Mouse (Mus musculus): Measurements from ENCODE around the gene Urb1.

Gene Urb1

DNA sequence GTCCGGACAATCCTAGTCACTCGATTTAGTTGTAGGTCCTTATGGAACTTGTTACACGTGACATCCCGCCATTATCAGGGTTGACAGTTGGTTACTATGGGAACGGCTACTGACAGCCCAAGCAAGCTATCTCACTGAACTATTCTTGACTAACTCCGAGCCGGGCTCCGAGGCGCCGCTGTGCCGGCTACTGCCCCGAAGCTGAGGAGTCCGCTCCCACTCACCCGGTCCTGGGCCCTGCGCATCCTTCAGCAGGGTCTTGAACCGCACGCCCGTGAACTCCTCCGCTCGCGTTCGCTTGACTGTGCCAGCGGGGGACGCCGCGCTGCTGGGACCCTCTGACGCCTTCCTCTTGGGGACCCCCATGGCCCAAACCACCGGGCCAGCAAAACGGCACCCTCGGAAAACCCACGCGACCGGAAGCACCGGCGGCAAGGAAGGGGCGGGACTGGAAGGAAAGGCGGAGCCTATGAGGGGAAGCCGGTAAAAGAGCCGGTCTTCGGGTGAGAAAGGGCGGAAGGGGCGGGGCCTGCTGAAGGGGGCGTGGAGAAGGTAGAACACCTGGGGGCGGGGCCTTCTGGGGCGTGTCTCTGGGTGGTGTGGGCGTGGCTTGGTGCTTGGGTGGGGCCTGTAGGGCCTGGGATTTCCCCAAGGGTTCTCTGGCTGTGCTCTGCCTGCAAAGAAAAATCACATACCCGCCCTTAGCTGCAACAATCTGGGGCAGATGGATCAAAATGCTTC, at the start of gene Urb1:
Gene Urb1, minus strand, starts transcription at position 439 of the 741 bp plus-strand sequence.
- under 1% methylated on average over 47 of the region's 47 CpGs for WGBS

DNA sequence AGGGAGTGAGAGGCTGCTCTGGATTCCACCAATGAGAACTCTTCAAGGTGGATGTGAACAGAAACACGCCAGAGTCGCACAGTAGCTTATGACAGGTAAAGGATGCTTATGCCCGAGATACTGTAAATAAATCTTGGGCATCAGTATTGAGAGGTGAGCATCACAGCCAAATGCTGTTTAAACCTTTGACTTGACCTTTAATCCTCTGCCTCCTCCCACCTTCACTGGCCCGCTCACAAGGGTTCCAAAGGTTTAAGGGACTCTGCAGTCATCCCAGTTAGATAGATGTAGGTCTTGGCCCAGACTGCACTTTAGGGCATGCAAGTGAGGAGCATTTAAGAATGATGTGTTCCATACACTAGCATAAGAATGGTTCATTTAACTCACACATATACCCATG, 48.0 kb upstream of the Urb1 start:
- WGBS = 96% methylated on average over 4 of the region's 4 CpGs

DNA sequence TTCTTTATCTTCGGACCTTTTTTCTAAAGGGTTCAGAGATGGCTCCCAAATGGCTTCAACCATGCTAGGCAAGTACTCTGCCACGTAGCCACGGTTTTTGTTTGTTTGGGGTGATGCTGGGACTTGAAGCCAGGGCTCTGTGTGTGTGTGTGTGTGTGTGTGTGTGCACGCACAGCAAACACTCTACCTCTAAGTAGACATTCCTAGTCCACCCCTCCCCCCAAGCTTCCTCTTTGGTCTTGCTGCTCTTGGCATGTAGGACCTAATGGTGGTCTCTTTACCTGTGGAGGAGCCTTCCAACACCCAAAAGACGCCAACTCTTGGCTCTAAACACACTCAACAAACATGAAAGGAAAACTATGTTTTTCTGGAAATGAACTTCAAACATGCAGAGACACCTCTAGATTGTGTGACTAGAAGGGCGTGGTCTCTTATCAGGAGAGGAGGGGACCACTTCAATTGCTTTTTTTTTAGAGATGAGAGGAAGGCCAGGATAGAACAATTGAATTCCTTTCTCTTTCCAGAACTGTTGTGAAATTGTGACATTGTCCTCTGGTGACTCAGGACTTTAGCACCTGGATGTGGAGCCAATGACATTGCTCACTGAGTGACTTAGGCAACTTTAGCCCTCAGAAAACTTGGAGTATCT, 46.5 kb upstream of the Urb1 start:
- 90% methylated on average over 6 of the region's 6 CpGs for WGBS

DNA sequence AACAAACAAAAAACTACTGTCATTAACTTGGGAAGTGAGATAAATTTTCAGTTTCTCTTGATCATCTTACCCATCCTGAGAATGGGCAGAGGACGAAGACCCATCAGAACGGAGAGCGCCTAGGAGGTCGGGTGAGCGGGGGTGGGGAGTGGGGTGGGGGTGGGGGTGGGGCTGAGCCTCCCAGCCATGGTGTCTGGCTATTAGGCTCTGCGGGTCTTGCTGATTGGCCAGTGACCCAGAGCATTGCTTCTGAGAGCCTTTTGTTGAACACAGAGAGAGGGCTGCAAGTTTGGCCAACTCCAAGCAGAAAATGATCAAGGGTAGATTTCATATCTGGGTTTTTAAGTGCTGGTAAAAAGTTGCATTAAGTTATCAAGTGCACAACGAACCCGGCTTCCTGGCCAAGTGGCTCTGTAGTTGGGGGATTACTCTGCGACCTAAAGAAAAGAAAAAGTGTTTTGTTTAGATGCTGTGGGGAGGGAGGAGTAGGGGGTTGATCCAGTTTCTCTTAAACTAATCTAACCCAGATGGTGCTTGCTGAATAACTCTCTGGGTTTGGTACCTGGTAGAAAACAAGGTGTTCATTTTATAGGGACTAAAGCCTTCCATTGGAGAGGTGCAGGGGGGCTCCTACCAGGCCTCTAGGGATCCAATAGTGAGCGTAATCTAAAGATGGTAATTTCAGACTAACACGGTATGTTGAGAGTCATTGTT, 41.6 kb upstream of the Urb1 start:
- WGBS = 62% methylated on average over 11 of the region's 11 CpGs

DNA sequence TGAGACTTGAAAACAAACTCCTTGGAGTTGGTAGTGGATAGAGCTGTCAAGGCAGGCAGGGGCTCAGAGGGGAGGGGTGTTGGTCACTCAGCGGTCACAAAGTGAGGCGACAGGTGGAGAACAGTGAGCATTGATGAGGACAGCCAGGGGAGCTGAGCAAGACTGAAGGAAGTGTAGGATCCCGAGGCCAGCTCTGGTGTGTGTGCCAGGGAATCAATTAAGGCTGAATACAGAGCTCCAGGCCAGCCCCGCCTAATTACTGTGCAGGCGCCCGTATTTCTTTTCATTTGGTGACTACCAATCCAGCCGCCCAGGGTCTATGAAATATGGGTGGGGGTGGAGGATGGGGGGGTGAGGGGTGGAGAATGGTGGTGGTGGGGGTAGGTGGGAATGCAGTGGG, 40.7 kb upstream of the Urb1 start:
- 60% methylated on average over 7 of the region's 7 CpGs for WGBS

DNA sequence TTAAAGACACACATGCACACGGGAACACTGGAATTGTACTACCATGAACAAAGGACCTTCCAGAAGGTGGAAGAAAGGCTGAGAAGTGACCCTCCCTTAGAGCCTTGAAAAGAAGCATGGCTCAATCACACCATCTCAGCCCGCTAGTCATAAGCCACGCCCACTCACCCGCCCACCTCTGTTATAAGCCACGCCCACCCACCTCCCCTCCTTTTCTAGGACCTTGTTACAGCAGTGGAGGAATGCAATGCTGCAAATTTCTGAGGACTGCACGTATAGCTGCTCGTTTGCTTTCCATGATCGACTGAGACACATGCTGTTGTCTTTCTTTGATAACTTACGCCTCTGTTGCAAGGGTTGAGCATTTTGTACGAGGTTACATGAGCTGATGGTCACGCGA, 39.0 kb upstream of the Urb1 start:
- 63% methylated on average over 12 of the region's 12 CpGs for WGBS

DNA sequence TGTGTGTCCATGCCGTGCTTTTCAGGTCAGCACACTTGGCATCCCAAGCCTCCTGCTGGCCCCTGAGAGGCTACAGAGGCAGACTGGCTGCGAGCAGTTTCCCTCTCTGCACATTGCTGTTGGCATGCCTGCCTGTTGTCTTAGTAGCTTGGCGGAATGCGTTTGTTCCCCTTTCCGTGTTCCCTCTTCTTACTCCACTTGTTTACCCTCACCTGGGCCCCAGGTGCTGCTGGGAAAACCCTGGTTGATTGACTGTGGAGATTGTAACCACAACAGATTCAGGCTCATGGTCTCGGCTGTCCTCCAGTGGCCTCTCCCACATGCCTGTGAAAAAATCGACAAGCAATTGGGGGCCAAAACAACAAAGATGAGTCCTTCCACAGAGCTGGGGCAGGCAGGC, 38.5 kb upstream of the Urb1 start:
- 76% methylated on average over 7 of the region's 7 CpGs for WGBS

DNA sequence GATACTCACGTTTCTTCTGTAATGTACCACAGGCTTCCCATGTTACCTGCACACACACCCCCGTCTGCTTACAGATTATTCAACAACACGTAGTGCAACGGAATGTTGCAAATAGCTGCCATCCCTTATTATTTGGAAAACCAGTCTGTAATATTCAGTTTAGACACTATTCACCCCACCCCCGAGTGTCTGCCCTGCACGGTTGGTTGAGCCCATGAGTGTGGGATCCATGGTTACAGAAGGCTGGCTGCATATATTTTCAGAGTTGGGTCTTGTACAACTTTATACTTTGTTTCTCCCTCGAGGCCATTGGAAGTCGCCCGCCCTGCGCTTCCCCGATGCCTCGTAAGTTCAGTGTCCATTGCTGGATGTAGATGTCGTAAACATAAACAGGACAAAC, 35.4 kb upstream of the Urb1 start:
- WGBS = 59% methylated on average over 13 of the region's 13 CpGs

DNA sequence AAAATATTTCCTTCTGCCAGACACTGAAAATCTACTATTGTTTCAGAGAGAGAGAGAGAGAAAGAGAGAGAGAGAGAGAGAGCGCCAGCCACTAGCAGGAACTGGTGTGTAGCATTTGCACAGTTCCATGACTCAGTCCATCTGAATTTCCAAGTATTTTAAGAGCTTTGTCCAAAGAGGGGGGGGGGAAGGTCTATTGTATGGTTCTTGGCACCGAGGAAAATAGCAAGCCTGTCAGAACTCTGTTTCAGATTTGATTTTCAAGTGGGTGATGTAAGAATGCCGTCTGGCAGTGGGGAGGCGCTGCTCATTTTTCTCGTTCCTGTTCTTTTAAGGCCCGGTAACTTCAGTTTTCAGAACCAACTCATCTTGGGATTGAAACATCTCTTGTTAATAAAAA, 34.8 kb upstream of the Urb1 start:
- 36% methylated on average over 6 of the region's 6 CpGs for WGBS

DNA sequence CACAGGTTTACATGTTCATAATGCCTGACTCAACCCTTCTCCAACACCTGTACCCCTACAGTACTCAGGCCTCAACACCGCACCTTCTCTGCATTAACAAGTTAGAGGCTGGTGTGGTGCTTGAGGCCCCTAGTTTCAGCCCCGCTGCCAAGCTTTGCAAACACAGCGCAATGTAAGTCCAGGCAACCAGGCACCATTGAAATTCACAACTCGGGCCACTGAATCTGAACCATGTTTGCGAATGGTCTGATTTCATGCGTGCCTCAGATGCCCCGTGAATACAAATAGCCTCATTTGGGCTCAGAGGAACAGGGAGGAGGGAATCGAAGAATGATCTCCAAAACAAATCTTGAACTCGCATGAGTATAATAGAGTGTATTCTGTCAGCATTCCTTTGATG, 32.0 kb upstream of the Urb1 start:
- 60% methylated on average over 9 of the region's 9 CpGs for WGBS

DNA sequence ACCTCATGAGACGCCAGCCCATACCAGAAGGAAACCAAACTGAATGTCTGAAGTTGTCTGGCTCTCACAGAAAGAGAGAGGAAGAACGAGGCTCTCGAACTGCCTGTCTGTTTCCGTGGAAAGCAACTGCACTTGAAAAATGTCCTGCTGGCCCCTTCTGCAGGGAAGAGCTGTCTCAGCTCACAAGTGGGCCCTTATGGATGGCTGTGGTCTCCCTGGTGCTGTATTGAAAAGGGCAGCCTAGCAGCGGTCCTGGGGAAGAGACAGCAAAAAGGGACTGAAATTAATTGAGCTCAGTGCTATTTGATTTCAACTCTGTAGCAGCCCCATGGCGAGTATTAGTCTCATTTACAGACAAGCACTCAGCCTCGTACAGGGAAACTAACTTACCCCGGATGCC, 27.2 kb upstream of the Urb1 start:
- WGBS = 82% methylated on average over 8 of the region's 8 CpGs

DNA sequence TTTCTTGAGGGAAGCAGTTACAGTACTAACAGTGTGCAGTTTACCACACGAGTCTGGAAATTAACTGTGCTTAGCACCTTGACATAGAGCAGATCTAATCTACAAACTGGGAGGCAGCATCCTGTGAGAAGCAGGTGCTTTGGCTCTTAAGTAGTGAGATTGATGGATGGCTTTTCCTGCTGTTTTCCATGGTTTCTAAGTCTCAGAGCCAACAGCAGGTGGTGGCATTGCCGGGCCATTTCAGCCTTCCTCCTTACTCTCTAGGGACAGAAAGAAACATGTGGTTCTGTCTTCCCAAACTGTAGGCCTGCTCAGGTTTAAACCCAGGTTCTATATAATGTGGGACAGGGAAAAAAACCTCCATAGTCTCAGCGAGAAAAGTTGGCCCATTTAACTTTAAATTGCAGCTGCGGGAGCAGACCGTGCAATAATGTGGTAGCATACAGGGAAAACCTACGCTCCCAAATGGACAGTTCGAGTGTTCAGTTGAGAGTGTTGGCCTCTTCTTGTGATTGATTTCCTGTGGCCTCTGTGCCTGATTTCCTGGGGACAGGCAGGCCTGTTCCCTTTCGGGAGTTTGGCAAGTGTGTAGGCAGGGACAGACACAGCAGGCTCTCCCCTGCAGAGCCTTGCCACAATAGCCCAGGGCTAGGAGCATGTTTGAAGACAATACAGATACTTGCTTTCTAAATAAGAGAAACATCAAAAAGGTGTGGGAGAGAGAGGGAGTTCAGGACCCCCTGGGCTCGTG, 23.0 kb upstream of the Urb1 start:
- 66% methylated on average over 9 of the region's 9 CpGs for WGBS

DNA sequence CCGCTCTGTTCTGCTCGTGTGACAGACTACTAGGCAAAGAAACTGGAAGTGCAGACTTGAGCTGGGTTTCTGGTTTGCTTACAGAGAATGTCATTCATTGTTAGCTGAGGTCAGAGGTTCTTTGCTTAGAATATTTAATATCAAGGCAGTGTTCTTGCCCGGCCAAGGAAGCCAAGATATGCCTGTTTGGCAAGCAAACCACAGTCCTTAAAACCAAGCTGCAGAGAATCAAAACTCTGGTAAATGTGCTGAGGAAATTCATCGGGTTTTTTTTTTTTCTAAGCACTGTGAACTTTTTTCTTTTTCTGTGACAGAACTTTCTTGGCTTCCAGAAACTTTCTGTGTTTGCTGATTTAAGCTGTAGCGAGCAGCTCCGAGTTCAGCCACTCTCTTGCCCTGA, 22.3 kb upstream of the Urb1 start:
- WGBS = 43% methylated on average over 6 of the region's 6 CpGs

DNA sequence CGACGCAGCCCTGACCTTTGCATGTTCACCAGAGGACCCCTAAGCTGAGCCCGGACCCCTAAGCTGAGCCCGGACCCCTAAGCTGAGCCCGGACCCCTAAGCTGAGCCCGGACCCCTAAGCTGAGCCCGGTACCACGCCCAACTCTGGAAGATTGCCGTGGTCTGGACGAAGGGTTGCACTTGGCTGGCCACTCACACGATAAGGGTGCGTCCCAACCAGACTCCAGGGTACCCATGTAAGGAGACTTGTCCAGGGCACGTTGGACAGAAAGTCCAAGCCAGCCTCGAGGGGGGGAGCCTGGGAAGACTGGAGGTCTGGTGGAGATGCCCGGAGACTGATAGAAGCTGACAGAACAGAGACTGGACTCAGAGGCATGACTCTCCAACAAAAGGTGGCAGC, 21.5 kb upstream of the Urb1 start:
- WGBS = 15% methylated on average over 15 of the region's 15 CpGs

DNA sequence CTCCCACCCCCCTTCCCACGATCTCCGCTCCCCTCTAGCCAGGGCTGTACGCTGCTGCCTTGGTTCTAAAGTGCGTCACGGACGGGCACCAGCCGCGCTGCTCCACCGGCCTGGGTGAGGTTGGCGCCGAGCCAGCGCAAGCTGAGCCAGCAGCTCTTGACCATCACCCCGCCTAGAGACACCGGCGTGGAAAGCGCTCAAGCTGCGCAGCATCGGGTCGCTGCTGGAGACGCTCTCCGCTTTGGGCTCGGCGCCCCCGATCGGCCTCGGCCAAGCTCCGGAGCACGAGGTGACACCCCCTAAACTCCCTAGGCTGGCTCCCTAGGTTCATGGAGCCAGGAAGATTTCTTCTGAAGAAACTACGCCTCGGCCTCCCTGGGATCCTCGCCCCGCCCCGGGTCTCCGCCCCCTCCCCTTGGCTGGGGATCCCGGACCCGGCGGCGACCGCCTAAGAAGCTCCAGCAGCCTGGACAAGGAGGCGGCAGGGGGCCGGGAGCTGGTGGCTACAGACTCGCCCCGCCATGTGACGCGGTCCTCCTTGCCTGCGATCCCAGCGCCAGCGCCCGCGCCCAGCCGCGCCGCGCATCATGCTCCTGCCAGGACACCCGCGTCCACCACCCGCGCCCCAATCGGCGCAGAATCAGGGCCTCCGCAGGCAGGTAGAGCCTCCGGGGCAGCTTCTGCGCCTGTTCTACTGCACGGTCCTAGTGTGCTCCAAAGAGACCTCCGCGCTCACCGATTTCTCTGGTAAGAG, 20.6 kb upstream of the Urb1 start:
- WGBS = 1% methylated on average over 66 of the region's 67 CpGs

DNA sequence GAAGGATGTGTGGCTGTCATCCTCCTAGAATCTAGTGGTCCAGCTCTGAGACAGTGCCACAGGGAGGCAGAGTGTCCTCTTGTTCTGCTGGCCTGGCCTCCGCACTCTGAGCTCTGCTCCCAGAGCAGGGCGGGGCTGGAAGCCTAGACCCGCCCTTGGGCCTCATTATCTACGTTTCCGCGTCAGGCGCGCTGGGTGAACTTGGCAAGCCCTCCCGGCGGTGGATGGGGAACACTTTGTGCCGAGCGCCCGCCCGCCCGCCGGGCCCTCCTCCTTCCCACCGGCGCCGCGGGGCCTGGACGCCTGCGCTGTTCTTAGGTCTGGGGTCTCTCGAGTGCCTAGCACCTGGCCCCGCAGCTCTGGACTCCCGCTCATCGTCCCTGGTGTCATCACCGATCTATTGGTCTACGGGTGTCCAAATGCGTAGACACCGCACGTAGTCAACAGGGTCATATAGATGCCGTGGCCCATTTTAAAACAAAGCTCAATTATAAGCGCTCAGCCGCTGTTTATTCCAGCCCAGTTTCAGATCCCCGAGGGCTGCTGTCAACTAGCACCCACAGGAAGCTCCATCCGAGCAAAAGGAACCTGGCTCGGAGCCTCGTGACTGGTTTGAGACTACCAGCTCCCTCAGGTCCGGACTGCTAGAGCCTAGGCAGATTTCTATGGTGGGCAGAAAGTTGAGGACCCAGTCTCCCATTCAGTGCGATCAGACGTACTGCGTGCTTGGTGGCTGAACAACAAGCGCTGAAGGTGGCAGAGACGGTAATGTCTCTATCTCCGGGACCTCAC, 19.9 kb upstream of the Urb1 start:
- WGBS = 2% methylated on average over 45 of the region's 45 CpGs

DNA sequence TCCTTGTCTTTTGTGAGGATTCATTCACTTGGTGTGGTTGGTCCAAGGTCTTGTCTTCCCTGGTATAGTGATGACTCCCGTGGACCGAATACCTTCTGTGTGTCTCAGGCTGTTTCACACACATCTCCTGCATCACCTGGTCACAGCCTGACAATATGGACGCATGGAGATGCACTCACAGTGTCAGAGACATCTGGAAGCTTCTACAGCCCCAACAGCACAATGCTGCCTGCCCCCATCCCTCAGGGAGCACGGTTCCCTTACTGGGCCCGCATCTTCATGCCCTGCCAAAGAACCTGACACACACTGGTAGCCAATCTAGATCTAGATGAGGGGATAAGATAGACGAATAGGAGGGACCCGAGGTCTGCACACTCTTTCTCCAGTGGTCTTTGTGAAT, 18.9 kb upstream of the Urb1 start:
- 89% methylated on average over 7 of the region's 7 CpGs for WGBS

DNA sequence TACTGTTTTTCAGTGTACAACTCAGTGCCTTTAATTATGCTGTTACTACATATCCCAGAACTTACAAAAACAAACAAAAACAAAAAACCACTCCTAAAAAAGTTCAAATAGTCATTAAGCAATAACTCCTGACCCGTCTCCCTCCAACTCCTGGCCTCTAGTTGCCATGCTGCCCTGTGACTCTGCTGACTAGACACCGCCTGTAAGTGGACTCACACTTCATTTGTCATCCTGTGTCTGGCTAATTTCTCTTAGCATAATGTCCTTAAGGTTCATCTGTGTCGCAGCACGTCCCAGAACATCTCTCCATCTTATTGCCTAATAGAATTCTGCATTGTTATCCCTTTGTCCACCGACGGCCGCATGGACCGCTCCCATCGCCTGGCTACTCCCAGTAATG, 17.3 kb upstream of the Urb1 start:
- 91% methylated on average over 9 of the region's 9 CpGs for WGBS

DNA sequence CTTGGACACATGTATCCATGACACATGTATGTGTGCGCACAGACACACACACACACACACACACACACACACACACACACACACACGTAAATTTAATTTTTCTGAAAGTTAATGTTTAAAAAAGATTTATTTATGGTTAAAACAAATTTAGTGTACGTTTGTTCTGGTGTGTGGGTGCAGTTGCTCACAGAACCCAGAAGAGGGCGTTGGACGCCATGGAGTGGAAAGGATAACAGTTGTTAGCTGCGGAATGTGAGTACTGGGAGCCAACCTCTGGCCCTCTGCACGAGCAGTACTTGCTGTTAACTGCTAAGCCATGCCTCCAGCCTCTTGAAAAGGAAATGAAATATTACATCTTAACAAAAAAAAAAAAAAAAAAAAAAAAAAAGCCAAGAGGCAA, 16.2 kb upstream of the Urb1 start, which contains the start of gene Eva1c:
Gene Eva1c, plus strand, starts transcription at position 263 of the 400 bp plus-strand sequence.
- WGBS = 75% methylated on average over 7 of the region's 7 CpGs

DNA sequence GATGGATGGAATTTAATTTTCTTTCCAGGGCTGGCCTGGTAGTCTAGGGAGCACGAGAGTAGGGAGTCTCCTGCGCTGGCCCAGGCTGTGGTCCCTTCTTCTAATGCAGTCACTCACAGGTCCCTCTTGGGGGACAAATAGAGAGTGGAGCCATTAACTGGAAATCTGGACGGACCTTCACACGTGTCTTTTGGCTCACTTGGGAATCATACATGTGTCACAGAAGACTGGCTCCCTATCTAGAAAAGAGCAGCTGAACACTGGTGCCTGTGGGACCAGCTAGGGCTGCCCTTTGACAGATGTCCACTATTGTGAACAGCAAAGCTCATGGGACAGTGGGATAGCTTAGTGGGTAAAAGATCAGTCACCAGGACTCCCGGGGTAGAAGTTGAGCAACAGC, 15.8 kb upstream of the Urb1 start:
- 93% methylated on average over 5 of the region's 5 CpGs for WGBS

DNA sequence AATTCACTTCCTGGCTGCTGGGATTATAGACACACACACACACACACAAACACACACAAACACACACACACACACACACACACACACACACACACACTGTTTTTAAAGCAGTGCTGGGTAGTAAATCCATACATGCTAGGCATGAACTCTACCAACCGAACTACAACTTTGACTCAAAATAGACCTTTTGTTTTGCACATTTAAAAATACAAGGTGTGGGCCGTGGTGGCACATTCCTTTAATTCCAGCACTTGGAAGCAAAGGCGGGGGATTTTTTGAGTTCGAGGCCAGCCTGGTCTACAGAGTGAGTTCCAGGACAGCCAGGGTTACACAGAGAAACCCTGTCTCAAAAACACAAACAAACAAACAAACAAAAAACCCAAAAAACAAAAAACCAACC, 13.8 kb upstream of the Urb1 start:
- WGBS = 66% methylated on average over 4 of the region's 4 CpGs

Data from cerebral cortex, adult 2 months (tissue).